In genomic region chr9:113248703-113249274, GRCm38 (mm10) we compare ENCODE assay signal across 8 mouse cellular contexts.
A peak's percentile ranks its signal among the peaks of the same experiment; 100 is the strongest.
DNase-seq lines count a peak whose midpoint lies in the region; ATAC-seq lines count a peak whose summit lies in the region.
"Had no signal": no experiment of that assay in that cellular context is flagged by ENCODE, and none has a peak within 500 bp of the region (broad histone marks: within the 10 kb centered on the region; RNA-seq: fewer than 3 reads in every experiment).

No protein-coding gene starts in this region.

- WGBS in forebrain, embryonic 14.5 days, result 43% methylated on average over 12 of the region's 12 CpGs
- 20% methylated on average over 12 of the region's 12 CpGs for WGBS in neural tube, embryonic 13.5 days

- H3K27ac ChIP-seq in forebrain, embryonic 14.5 days (ENCODE audit: low read depth, low read length), result peak overlapping the region; percentile 73; the same call in 1 of the 2 replicates
- 0 out of 2 replicates have a peak overlapping the region, but pooled peaks have one; percentile 23 for H3K27ac ChIP-seq in neural tube, embryonic 13.5 days (replicated peaks)
- H3K27ac ChIP-seq: heart, embryonic 15.5 days had no signal

- no peak overlapping the region for H3K9ac ChIP-seq in forebrain, embryonic 14.5 days (ENCODE audit: low read length)
- H3K9ac ChIP-seq in neural tube, embryonic 13.5 days, result no peak overlapping the region
- H3K9ac ChIP-seq: heart, embryonic 15.5 days had no signal

- no peak overlapping the region for H3K4me3 ChIP-seq in forebrain, embryonic 14.5 days (ENCODE audit: low read depth, low read length)
- no peak overlapping the region for H3K4me3 ChIP-seq in neural tube, embryonic 13.5 days
- H3K4me3 ChIP-seq: heart, embryonic 15.5 days had no signal

- H3K27me3 ChIP-seq in forebrain, embryonic 14.5 days (replicated peaks; ENCODE audit: control insufficient read depth, insufficient read depth, low read length), result no peaks in the 10 kb centered on the region
- no peaks in the 10 kb centered on the region for H3K27me3 ChIP-seq in neural tube, embryonic 13.5 days
- H3K27me3 ChIP-seq: heart, embryonic 15.5 days had no signal

- peak; percentile 22 for DNase-seq in embryo, embryonic 10.5 days (ENCODE audit: low spot score)
- peak; percentile 72 for DNase-seq in forebrain, embryonic 14.5 days (ENCODE audit: low spot score)
- DNase-seq in left cerebral cortex, postnatal 10 days (ENCODE audit: extremely low spot score in 1 of 2, low spot score in 2 of 2), result peak; percentile 24 to 72
- no peak for DNase-seq in heart, adult 11 months
- no peak for DNase-seq in heart, postnatal 4 days
- no peak for DNase-seq in adipocyte (ENCODE audit: low spot score)

- H3K9me3 ChIP-seq in forebrain, embryonic 14.5 days (replicated peaks; ENCODE audit: control insufficient read depth, low read length), result no peaks in the 10 kb centered on the region
- no peaks in the 10 kb centered on the region for H3K9me3 ChIP-seq in neural tube, embryonic 13.5 days
- H3K9me3 ChIP-seq: heart, embryonic 15.5 days had no signal

- no peak overlapping the region for H3K4me2 ChIP-seq in forebrain, embryonic 14.5 days (ENCODE audit: low read length)
- peak overlapping the region; percentile 20 for H3K4me2 ChIP-seq in neural tube, embryonic 13.5 days
- H3K4me2 ChIP-seq: heart, embryonic 15.5 days had no signal

- no peaks in the 10 kb centered on the region for H3K36me3 ChIP-seq in forebrain, embryonic 14.5 days (ENCODE audit: control insufficient read depth, insufficient read depth, low read length)
- no peaks in the 10 kb centered on the region for H3K36me3 ChIP-seq in neural tube, embryonic 13.5 days
- H3K36me3 ChIP-seq: heart, embryonic 15.5 days had no signal

- intact Hi-C loops in left cerebral cortex, postnatal 10 days (cut with DNase I), result loop anchor here (5.0 kb wide), 1 partner anchor 94 kb away; no protein-coding TSS in a partner anchor

- peak; percentile 63; the same call in 1 of the 2 replicates for ATAC-seq in forebrain, embryonic 14.5 days
- peak; percentile 84 for ATAC-seq in neural tube, embryonic 13.5 days (ENCODE audit: low read depth)

- H3K4me1 ChIP-seq in forebrain, embryonic 14.5 days (ENCODE audit: control insufficient read depth, insufficient read depth, low read length), result no peaks in the 10 kb centered on the region
- H3K4me1 ChIP-seq in neural tube, embryonic 13.5 days (replicated peaks), result peaks cover 17% of the 10 kb centered on the region
- H3K4me1 ChIP-seq: heart, embryonic 15.5 days had no signal

Comparison
In these comparisons a context has a peak if more than half of its experiments do, and no peak if none do; other contexts are left out.
1. DNase-seq: peak in embryo, embryonic 10.5 days (single experiment), forebrain, embryonic 14.5 days (single experiment) and left cerebral cortex, postnatal 10 days (2 of 2); none in heart, adult 11 months (single experiment), heart, postnatal 4 days (single experiment) and adipocyte (single experiment).